Mouse (Mus musculus) hindlimb bud, embryonic 11.5 days (tissue): ENCODE measurements around the gene Afg1l.

Source experiments
- DNase-seq: peaks from one replicate; pipeline ENCODE4 v3.0.0-alpha.2; 2012; ENCODE audit warnings: low read depth, low spot score; ENCODE audit errors: extremely low spot score

Afg1l gene

DNA sequence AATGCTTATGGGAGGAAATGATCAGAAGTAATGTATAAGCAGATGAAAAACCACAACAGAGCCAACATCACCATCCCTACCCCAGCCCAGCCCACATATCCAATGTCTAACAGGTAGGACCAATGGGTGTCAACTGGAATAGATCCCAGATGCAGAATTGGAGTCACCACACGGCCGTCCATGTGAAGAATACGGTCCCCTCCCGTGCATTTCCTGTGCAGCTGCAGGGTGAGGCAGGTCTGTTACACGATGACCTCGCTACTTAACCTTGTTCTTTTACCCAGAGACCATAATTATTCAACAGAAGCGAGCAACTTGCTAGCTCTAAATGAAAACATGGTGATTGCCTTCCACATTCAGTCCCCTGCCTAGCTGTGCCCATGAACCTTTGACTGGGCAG, 178.4 kb downstream of the Afg1l start:
- no peak for DNase-seq

DNA sequence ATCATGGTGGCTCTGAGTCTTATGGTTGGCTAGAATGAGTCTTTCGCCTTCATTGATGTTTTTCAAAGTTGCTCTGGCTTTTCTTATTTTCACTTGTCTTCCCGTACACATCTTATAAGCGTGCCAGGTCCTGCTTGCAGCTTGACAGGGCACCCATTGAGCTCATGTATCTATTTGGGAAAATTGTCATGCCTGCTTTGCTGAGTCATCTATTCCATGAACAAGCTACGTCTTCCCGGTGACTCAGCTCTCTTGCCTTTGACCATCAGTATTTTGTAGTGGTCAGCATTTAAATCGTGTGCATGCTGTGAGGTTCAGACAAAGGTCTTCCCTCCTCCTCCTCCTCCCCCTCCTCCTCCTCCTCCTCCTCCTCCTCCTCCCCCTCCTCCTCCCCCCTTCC, 178.9 kb downstream of the Afg1l start:
- no peak for DNase-seq

DNA sequence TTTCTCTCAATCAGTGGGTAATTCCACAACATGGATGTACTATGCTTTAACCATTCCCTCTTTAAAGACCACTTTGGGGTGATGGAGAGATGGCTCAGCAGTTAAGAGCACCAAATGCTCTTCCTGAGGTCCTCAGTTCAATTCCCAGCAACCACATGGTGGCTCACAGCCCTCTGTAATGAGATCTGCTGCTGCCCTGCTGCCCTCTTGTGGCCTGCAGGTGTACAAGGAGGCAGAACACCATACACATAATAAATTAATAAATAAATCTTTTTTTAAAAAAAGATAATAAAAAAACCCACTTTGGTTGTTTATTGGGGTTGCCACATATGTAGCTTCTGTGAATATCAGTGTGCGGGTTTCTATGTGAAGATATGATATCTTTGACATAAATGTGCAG, 180.4 kb downstream of the Afg1l start:
- DNase-seq, result no peak

DNA sequence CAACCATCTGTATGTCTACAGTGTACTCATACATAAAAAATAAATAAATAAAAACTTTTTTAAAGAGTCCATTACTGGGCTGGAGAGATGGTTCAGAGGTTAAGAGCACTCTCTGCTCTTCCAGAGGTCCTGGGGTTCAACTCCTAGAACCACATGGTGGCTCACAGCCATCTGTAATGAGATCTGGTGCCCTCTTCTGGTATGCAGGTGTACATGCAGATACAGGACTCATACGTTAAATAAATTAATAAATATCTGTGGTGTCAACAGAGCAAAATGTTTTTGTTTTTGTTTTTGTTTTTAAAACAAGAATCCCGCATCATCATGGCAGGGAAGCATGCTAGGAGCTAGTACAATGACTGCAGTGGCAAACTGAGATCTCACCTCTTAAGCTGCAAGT, 181.3 kb downstream of the Afg1l start:
- DNase-seq, result no peak

DNA sequence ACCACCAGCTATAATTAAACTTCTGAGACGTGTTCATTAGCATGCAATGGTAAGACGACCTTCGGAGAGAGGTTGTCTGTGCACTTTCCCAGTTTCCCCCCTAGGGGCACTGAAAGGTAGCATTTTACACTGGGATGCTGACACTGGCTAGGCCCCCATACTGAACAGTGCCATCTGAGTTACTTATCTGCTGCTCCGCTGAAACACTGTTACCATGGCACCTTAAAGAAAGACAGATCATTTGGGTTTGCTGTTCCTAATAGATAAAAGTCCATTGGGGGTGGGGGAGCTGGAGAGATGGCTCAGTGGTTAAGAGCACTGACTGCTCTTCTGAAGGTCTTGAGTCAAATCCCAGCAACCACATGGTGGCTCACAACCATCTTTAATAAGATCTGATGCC, 181.8 kb downstream of the Afg1l start:
- no peak for DNase-seq

DNA sequence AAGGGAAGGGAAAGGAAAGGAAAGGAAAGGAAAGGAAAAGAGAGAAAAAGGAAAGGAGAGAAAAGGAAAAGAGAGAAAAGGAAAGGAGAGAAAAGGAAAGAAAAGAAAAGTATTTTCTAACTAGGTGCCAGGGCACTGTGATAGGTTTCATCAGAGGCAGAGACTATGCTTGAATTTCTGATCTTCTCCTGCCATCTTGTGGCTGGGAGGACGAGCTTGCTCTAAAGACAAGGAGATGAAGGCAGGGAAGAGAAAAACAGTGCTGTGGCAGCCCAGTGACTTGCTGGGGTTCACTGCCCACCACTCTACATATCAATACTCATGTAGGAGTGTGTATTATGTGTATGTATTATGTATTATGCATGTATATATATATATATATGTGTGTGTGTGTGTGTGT, 183.3 kb downstream of the Afg1l start:
- no peak for DNase-seq

DNA sequence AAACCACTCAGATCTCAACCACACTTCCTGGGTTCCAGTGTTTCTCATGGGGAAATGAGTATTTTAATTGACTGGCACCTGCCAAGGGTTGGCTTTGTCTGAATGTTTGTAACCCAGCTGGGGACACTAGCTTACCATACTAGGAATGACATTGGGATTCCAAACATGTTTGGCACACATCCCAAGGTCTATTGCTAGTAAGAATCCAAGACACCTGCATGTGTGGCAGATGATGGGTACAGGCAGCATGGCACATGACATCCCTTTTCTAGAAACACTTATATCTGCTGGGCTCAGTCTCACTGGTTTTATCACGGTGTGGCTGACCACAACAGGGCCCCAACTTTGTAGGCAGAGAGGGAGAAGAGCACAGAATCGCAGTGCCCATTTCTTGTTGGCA, 184.0 kb downstream of the Afg1l start:
- DNase-seq, result no peak

DNA sequence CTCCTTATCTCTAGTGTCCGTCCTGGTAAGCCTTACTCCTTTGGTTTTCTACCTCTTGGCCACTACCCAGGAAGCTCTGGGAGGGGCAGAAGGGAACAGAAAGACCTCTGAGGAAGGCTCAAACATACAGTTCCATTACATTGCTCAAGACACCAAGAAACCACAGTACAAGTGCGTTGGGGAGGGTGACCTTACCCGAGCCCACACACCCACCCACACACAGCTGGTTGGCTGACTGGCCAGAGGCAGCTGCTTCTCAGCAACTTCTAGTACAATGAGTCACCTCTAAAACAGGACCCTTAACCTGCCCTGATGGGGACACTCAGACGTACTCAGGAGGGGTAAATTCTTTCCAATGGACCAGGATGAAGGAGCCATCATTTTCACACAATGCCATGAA, 184.5 kb downstream of the Afg1l start:
- no peak for DNase-seq

DNA sequence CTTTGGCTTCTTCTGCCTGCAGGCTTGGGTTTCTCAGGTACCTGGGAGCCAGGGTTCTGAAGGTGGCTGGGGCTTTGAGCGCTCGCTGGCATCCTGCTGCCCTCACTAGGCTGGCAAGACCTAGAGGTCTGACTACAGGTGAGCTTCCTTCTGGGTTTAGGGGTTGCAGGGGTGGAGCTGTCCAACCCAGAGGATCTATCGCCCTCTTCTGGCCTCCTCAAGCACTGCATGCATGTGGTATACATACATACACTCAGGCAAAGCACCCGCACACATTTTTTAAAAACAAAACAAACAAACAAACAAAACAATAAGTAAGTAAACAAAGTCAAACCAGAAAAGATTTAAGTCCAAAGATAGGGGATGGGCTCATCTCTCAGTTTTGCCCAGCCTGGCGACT, 187.0 kb downstream of the Afg1l start:
- no peak for DNase-seq

DNA sequence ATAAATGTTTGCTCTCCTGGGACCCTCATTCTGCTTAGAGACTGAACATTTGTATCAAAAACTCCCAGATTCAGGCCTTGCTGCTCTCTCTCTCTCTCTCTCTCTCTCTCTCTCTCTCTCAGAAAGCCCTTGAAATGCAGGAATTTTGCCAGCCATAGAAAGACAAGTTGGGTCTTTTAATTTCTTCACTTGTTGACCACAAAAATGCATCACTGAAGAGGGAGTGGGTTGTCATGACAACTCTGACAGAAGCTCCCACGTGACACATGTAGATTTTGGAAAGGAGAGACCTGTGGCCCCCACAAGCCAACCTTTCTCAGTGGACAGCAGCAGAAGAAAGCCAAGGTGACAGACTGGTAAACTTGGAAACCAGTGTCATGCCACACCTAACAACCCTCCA, 190.7 kb downstream of the Afg1l start:
- DNase-seq, result no peak

DNA sequence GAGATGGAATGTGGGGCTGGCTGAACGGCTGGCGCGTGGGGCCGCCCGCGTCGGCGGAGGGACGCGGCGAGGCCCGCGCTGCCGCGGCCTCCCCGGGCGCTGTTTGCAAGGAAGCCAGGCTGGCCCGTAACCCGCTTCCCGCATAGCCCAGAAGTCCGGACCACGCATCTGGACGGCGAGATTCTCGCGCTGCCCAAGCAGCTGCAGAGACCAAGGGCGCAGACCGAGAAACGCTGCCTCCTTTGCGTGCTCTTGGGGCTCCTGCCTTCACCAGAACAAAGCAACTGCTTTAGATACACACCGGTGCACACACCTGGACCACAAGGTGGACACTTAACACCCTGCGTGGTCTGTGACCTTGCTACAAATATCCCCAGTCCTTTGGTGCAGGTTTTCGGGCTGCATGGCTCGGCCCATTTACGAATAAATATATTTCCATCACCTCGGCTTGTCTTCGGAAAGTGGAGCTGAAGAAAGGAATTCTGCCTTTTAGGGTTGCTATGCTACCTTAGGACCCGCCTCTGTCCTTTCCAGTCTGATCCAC, 200.0 kb downstream of the Afg1l start:
- DNase-seq, result no peak

DNA sequence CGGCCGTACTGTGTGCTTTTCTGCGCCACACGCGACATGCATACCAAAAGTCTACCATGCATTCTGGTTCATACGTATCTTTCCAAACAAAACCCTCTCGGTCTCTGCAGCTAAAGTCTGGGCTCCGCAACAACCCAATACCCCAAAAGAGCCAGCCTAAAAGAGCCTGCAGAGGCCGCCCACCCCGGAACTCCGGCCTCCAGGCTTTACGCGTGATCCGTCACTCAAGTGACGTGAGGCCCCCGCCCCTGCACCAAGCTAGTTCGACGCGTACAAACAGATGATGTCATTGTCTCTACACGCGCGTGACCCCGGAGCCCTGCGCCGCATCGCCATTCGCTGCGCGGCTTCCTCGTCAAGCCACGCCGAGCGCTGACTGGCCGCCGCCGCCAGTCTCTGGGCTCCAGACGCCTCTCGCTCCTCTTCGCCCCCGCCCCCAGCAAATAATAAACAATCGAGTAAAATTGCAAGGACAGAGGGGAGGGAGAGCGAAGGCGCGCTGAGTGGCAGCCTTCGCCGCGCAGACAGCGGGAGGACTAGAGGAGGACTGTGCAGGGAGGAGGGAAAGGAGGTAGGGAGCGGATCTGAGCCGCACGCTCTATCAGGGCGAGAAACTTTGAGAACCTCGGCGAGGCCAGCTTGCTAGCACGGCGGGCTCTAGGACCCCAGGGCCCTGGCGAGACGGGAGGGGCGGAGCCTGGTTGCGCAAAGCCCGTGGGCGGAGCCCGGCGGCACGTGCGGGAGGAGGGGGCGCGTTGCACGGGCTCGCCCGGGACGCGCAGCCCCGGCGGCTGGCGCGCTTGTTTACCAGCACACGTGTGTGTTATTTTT, 200.7 kb downstream of the Afg1l start:
- DNase-seq, result peak; percentile 90

DNA sequence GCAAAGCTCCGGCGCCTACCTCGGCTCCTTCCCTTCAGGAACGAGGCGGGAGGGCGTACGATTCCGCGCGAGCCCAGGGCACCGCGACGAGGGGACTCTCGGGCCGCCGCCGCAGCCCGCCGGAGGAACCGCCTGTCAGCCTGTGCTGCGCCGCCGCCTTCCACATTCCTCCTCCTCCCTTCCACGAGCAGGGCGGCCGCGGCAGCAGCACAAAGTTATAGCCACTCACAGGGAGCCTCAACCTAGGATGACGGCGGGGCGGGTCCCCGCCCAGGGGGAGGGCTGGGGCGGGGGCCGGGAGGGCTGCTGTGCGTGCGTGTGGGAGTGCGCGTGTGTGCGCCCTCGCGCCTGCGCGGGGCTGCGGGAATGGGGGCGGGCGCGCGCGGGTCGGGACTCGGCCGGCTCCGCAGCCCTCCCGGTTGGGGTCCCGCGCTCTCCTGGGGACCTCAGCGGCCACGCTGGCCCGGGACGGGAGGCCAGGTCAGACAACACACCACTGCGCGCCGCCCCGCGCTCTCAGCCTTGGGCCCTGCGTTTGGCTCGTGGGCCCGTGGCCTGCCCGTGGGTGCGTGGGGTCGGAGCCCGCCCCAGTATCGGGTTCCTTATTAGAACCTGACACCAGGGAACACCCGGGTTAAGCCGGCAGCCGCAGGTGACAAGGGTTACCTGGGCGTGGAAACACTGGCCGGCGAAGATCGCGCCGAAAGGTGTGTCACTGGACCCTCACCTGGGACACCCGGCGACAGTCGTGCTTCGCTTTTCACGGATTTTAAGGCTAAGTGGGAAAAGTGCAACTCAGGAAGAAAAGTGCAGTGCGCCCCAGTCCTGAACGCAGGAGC, 201.6 kb downstream of the Afg1l start, which contains the start of gene Foxo3:
Gene Foxo3 (minus strand): TSS at position 249 of the 839 bp plus-strand sequence.
- DNase-seq, result no peak

DNA sequence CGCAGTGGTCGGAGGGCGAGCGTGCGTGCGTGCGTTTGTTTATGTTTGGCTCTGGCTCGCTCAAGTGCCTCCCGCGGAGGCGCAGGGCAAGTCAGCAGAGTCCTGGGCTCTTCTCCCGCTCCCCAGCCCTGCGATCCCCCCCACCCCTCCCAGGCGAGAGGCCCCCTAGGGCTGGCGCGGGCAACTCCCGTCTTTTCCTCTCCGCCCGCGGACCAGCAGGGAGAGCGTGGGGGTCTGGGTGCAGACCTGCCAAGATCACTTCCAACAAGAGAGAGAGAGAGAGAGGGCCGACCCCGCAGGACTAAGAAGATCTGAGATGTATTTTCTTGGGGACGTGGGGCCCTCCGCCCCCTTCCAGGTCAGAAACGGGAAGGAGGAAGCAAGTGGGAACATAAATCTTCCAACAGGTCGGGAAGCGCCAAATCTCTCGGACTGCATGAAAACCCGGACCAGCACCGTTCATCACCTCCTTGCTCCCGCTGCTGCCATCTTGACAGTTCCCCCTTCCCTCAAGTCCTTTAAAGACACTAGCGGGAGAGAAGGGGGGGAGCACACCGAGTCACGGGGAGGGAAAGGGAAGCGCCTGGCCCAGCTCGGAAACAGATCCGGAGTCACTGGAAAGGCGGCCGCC, 202.4 kb downstream of the Afg1l start:
- DNase-seq, result no peak

DNA sequence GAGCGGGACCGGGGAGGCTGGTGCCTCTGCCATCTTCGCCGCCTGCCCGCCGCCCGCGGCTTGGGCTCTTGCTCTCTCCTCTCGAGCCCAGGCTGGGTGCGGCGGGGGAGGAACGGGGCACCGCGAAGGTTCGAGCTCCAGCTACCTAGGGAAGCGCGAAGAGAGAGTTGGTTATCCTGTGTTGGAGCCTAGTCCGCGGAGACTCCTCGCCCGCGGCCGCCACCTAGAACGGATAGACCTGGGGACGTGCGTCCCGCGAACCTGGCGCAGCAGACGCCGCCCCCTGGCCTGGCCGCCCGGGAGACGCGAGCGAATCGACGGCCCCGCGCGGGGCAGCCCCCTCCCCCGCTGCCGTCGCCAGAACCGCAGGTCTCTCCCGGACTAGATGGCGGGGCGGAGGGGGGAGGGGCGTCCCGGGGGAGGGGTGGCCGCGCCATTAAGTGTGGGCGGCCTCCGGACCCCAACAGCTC, 202.9 kb downstream of the Afg1l start:
- no peak for DNase-seq

DNA sequence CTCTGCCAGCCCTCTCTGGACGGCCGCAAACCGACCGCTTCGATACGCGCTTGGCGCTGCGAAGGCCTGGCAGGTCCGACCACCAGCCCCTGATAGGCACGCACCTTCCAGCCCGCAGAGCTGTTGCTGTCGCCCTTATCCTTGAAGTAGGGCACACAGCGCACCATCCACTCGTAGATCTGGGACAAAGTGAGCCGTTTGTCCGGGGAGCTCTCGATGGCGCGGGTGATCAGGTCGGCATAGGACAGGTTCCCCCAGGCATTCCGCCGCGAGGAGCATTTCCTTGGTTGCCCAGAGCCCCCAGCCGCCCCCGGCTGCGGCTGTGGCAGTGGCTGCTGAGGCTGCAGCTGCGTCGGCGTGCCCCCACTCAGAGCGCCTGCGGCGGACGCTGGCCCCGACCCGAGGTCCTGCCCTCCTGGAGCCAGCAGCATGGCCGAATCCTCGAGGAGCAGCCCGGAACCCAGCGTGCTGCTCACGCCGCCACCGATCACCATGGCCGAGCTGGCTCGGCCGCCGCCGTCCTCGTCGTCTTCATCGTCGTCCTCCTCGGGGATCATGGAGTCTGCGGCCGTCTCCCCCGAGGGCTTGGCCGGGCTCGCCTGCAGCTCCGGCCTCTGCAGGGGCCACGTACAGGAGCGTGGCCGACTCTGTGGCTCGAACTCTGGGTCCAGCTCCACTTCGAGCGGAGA, 203.5 kb downstream of the Afg1l start:
- DNase-seq, result no peak

DNA sequence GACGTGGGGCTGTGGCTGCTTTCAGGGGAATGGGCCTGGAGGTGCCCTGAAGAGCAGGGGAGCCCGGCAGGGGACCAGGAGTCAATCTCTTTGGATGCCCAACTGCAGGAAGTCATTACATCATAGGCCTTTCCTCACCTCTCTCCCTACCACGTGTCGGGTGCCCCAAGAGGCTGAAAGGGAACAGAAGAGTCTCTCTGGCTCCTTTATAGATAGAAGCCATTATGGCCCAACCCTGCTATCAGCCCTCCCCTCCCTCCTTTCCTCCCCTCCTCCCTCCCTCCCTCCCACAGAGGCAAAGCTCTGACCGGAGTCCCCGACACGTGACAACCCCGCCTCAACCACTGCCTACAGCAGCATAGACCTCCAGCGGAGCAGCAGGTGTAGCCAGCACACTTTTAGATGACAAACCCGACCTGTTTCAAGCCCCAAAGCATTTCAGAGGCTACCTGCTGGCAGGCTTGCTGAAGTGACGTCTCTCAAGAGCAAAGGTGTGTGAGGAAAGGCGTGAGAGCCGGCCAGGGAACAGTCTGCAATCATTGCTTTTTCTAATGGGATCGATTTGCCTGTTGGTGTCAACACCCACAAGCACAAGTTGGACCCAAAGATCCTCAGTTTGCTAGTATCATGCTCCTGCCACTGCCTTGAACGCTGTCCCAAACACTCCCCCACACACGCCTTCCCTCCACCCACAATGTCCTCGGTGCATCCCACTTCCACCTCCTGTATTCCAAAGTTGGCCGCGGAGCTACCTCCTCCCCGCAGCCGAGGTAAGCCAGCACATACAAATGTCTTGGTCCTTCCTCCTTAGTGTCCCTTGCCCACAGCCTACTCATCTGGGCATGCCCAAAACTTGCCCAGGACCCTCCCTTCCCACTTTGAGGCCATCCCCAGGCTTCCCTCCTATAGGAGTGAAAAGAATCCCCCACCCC, 204.3 kb downstream of the Afg1l start:
- DNase-seq, result no peak

DNA sequence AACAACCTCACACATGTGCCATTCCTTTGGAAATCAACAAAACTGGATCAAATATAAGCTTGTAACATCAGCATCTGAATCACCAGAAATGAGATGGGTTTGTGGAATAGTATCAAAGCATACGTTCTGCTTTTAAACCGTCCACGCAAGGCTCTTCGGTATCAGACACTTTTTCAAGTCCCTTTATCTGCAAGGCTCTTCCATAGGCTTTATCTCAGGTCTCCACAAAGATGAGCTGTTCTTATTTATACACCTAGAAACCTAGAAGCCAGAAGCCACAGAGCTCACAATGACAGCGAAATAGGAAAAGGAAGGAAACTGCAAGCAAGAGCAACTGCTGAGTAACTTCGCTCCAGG, 205.0 kb downstream of the Afg1l start:
- no peak for DNase-seq

DNA sequence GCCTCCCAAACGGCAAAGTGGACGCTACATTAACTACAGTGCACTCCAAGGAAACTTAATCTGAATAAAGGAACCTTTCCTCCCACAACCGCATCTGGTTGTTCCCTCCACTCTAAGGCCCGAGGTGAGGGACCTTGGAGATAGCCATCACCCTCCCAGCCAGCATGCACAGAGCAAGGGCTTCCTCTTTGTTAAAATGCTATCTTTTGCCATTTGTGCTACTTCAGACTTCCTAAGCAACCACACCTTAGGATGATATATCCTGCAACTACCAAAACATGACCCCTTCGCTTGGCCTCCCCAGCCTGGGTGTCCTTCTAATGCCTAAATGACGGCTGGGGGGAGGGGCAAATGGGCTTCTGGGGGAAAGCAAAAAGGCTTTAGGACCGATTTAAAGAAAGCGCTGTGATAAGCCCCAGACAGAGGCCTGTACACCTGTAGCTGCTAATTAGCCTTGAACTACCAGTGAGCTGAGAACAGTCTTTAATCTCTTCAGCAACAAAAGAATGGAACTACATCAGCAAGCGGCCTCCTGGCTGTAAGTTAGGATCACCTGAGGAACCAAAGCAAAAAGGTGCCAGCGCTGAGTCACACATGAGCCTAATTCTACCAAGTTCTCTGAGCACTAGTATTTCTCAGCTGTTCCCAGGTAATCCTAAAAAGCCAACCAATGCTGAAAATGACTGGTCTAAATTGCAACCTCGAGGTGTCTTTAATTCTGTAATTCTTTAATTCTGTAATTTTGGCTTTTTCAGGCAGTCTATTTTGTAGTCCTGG, 206.7 kb downstream of the Afg1l start:
- no peak for DNase-seq
